Mouse (Mus musculus) megakaryocyte, adult 5-6 weeks (primary cell): Measurements from ENCODE around the gene Scn4b. TPM values are rescaled to one million over a fixed set of nuclear protein-coding genes. Genes with fewer than 3 reads are reported as not detected.

Source experiments
- ATAC-seq: 2 replicates; pipeline ENCODE4 v1.8.0; 2016; ENCODE audit warnings: mild to moderate bottlenecking, inconsistent platforms; ENCODE audit not compliant: poor library complexity, severe bottlenecking
- total RNA-seq, 2 experiments: library from RNA; stranded (forward) in 1 of 2; stranded (reverse) in 1 of 2; fragments of 153-499, 151-499 nt in 1 of 2; fragments of 221-1000, 200-1000 nt in 1 of 2; gene quantifications; 2 replicates each; pipeline versions ENCODE4 v1.2.3 to v1.2.4; 2015 to 2017

The Scn4b gene
- total RNA-seq, 2 experiments from 2014 or later = 0.04 TPM; not detected in 1

- ATAC-seq = peak; percentile 73
Observed at GRCm38 (mm10) chr9:45122209-45122761, 15.9 kb upstream of the Scn4b start.

- ATAC-seq = no peak; the same call in 1 of the 2 replicates
Observed at GRCm38 (mm10) chr9:45125211-45125610, 13.0 kb upstream of the Scn4b start.

- no peak for ATAC-seq
Observed at GRCm38 (mm10) chr9:45126941-45127340, 11.3 kb upstream of the Scn4b start.

GRCm38 (mm10) chr9:45130119-45130518, 8.1 kb upstream of the Scn4b start:
- ATAC-seq = no peak

DNA sequence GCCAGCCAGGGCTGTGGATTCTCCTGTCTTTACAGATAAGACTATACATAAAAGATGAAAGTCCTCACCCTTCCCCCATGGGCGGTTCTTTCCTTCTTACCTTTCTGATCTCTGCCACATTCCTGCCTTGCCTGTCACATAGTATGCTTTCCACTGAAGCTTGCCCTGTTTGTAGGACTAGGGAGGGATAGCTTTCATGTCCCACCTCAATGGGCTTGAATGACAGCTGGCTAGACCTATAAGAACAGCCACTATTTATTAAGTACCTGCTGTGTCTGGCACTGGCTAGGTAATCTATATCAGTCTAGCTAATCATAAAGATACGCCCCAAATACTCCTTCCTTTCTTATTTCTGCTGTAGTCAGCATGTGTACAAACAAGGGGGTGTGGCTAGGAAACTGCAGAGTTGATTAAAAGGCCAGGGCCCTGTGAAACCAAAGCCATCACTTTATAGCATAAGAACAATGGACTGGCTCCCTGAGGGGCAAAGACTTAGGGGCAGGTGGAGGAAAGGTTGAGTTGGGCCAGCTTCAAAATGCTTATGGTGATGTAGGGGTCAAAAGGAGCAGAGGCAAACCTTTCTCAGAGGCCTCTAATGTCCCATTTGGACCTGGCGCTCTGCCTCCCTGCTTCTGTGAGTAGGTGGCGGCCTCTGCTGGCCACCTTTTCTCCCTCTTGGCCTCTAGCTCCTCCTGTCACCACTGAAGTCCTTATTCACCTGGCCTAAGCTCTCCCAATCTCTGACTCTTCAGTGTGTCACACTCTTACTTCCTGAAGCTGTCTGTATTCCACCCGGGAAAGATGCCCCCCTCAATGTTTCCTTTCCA, 4.5 kb upstream of the Scn4b start:
- ATAC-seq = peak; percentile 66

DNA sequence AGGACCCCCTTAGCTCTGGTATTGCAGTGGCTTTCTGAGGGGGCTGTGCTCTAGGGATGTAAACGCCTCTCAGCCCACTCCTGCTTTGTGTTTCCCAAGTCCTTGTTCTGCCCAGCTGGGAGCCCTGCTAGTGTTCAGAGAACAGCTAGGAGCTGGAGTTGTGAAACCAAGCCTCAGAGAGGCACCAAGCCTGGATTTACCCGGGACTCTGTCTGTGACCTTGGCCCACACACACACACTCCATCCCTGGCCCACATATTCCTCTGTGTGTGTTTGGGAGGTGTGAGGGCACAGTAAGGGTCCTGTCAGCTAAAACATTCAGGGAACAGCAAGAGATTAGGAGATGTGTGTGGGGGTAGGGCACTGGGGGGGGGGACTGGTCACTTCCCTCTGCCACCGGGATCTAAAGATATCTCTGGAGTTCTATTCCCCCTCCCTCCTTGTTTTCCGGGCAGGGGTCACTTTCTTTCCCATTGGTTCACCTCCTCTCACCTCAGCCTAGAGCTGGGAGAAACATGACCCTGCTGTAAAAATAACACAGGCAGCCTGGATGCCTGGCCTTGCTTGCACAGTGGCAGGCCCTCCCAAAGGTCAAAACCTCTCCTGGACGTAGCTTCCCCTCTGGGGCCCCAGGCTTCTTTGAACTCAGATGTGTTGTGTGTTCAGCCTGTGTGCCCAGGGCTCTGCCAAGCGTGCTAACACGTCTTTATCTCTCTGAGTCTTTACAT, 1.6 kb upstream of the Scn4b start:
- ATAC-seq = no peak

DNA sequence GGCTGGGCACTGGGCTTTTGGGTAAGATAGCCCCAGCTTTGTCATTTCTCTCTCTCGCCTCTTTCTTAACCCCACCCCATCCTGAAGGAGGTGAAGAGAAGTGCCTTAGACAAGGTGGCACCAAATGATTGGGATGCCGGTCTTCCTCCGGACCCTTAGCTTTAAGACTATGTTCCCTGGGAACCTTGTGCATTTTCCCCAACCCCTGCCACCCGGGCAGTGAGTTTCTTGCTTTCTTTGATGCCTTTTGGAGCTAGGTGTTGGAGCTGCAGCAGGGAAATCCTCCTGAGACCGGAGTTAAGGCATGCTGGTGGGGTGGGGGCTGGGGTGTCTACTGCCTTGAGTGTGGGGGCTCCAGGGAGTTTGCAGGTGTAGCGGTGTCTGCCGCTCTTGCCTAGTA, 887 bp downstream of the Scn4b start:
- ATAC-seq = no peak

- no peak for ATAC-seq
Observed at GRCm38 (mm10) chr9:45140945-45141344, 2.8 kb downstream of the Scn4b start.

DNA sequence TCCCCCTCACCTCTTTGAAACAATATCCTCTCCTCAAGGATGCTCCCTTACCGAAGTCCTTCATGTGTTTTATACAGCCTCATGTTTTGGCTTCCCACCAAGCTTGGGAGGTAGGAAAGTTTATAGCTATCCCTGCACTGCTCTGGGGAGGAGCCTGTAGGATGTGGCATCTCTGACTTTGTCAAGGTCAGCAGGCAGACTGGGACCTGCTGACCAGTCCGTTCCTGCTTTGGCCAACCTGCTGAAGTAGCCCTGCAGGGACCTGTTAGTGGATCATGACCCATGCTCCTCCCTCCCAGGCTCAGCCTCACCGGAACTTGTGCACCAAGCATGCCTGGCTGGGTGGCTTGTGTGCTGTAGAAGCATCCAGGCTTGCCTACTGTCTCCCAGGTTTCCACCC, 4.5 kb downstream of the Scn4b start:
- no peak for ATAC-seq

GRCm38 (mm10) chr9:45145533-45146266, 7.5 kb downstream of the Scn4b start:
- ATAC-seq = no peak

- ATAC-seq = peak; percentile 49; the same call in 1 of the 2 replicates
Observed at GRCm38 (mm10) chr9:45146267-45146597, 8.0 kb downstream of the Scn4b start.

DNA sequence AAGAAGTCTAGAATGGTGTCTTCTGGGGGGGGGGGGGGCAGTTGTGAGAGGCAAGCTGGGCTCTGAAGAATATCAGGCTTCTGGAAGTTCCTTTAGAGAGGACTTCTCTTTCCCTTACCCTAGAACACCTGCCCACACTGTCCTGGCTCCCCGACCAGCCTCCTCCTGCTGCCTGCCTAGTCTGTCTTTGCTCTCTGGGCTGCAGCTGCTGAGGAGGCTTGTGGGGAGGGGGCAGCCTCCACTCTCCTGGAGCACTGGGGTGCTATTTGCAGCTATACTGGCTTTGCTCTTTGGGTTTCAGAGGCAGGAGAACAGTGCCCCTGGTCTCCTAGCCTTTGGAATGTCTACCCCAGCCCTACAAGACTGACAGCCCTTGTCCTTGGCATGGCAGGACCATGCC, 12.7 kb downstream of the Scn4b start:
- no peak for ATAC-seq

- no peak for ATAC-seq
Observed at GRCm38 (mm10) chr9:45153361-45153760, 15.2 kb downstream of the Scn4b start.

DNA sequence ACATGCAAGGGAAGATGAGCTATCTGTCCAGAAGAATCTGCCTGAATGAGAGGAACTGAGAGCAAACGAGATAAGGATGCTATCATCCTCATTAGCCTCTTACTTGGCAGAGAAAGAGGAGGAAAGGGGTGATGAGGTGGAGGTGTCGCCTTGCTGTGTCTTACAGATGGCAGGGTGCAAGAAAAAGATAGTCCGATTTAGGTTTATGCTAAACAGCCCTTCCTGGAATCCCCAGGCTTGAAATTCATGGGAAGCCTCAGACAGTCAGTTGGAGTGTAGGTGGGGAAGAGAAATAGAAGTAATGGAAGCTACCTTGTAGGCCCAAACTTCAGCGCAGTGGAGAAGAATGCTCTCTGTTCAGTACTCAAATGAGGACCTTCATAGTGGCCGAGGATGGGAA, 29.7 kb downstream of the Scn4b start:
- ATAC-seq = no peak

GRCm38 (mm10) chr9:45170150-45170549, 32.0 kb downstream of the Scn4b start:
- ATAC-seq = no peak

DNA sequence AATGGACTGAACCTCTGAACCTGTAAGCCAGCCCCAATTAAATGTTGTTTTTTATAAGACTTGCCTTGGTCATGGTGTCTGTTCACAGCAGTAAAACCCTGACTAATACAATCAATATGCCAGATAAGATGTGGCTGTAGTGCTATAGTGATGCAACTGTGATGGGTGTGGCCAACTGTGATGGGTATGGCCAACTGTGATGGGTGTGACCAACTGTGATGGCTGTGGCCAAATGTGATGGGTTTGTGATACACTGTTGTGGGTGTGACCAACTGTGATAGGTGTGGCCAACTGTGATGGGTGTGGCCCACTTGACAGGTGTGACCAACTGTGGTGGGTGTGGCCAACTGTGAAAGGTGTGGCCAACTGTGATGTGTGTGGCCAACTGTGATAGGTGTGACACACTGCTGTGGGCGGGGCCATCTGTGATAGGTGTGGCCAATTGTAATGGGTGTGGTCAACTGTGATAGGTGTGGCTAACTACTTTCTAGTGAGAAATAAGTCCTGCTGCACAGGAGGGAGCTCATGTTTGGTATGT, 32.9 kb downstream of the Scn4b start:
- no peak for ATAC-seq

DNA sequence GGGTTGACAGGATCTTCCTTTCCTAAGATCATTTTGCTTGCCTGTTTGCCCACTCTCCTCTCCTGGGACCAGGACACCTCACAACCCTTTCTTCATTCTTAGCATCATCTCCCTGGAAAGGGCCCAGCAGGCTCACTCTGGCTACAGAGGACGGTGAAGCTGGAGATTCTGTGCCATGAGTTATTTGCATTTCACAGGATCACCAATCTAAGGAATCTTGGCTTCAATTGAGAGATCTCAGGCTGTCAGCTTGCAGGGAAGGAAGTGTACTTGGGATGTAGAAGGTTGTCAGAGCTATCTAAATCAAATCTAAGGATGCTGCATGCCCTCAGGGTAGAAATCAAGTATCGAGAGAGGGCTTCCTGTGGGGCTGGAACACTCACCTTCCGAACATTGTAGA, 35.3 kb downstream of the Scn4b start:
- no peak for ATAC-seq

- peak; percentile 69; the same call in 1 of the 2 replicates for ATAC-seq
Observed at GRCm38 (mm10) chr9:45179282-45179681, 41.1 kb downstream of the Scn4b start.

- peak; percentile 21; the same call in 1 of the 2 replicates for ATAC-seq
Observed at GRCm38 (mm10) chr9:45181770-45182169, 43.6 kb downstream of the Scn4b start, which contains the start of gene BC049352. TSS of gene BC049352 (plus strand) at chr9:45182007.

DNA sequence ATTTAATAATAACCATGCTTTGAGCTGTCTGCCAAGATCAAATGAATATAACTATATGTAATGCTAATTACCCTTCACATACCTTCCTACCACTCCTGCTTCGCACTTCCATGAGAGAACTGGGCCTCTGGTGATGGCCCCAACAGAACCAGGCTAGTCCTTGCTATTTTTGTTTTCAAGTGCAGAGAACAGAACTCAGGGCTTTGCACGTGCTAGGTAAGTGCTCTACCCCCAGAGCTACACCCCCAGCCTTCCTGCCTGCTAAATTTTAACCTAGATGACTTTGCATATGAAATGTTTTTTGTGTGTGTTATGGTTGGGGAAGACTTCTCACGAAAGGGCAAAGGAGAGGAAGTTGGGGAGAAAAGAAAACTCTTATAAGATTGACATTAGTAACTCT, 44.3 kb downstream of the Scn4b start:
- no peak for ATAC-seq

- ATAC-seq = no peak
Observed at GRCm38 (mm10) chr9:45183266-45183665, 45.1 kb downstream of the Scn4b start.
